Mouse (Mus musculus): ENCODE measurements around the gene Naaladl1.

The Naaladl1 gene

DNA sequence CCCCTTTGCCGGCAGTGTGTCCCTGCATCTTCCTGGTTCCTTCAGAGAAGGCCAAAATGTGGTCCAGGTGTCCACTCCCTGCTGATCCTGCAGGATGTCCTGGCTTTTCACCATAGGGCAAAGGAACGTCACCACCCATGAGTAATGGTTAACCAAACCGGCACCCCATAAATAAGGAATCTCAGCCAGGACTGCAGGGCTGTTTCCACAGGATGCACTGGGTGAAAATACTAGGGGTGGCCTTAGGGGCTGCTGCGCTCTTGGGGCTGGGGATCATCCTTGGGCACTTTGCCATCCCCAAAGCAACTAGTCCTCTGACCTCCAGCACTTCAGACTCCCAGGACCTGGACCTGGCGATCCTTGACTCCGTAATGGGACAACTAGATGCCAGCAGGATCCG is at the start of gene Naaladl1:
Gene Naaladl1, plus strand, starts transcription at position 197 of the 400 bp plus-strand sequence.
- DNase-seq (ENCODE audit: low spot score in 2 of 2), result no peak

DNA sequence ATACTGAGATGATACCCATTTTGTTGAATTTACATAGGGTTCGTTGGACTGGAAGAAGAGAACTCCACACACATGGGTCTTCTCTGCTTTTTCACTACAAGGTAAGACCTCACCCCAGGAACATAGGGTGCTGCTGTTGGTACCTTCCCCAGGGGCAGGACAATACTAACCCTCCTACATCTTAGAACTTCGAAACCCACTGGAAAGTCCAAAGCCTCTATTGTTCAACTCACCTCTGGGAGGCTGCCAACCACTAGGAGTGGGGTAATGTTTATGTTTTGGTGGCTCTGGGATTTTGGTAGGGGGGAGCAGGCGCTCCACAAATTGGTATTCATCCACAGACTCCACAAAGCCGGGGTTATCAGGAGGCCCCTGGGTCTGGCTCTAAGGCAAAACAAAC is 48.9 kb upstream of the Naaladl1 start:
- no peak for DNase-seq (ENCODE audit: low spot score in 2 of 2)

DNA sequence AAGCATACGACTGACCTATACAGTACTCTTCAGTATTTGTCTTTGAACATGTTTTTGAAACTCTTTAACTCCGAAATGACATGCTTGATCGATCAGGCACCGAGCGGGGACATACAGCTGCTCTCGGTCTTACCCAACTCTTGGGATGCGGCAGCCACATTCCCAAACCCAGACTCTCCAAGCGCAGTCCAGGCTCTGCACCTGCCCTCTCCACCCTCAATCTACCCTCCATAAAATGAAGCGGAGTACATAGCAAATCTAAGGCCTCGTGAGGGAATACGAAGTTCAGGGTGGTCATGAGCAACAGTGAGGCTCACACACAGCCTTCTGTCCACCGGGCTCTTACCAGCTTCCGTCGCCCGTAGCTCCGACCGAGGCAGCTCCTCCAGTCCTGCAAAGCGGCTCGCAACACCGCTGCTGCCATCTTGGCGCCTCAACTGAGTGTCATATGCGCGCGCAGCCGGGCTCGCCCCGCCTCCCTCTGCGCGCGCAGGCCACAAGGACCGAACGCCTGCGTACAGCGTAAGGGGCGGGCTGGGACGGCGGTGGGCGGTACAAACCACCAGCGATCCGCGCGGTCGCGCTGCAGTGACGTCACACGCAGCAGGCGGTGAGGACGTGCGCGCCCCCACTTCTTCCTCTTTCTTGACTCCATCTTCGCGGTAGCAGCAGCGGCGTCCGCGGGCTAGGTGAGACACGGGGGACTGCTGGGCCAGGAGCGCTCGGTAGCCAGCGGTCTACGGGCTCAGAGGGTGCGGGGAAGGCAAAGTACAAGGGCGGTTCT is 48.1 kb upstream of the Naaladl1 start, which contains the start of the genes Mrpl49 and Fau:
Gene Mrpl49, minus strand, starts transcription at position 473 of the 784 bp plus-strand sequence.
Gene Fau, plus strand, starts transcription at position 532 of the 784 bp plus-strand sequence.
- DNase-seq (ENCODE audit: low spot score in 2 of 2), result peak; percentile 98 to 99

DNA sequence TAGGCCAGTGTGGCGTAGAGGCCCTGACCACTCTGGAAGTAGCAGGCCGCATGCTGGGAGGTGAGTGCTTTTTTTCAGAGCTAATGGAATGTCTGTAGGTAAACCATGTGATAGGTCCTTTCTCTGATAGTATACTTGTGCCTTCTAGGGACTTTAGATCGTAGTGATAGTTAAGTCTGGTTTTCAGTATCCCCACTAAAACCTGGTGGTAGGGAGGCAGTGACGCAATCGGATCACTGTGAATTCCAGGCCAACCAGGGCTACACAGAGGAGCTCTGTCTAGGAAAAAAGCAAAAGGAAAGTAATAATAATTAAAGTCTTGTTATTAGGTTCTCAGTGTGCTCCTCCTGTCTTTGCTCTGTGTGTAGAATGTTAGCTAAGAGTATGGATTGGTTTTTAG is 47.1 kb upstream of the Naaladl1 start:
- no peak for DNase-seq (ENCODE audit: low spot score in 2 of 2)

DNA sequence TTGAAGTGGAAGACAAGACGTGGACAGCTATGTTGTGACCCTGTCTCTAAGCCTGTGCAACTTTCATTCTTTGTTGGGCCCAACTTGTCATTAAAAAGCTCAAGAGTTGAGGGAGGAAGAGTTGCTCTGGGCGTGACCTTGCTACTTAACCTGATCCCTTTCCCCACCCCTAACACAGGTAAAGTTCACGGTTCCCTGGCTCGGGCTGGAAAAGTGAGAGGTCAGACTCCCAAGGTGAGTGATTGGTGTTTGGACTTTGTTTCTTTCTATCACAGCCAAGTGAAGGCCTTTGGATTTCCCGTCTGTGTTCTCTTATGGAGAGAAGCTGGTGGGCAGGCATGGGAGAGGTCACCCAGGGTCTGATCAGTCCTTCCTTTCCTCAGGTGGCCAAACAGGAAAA is 46.6 kb upstream of the Naaladl1 start:
- DNase-seq (ENCODE audit: low spot score in 2 of 2), result no peak

DNA sequence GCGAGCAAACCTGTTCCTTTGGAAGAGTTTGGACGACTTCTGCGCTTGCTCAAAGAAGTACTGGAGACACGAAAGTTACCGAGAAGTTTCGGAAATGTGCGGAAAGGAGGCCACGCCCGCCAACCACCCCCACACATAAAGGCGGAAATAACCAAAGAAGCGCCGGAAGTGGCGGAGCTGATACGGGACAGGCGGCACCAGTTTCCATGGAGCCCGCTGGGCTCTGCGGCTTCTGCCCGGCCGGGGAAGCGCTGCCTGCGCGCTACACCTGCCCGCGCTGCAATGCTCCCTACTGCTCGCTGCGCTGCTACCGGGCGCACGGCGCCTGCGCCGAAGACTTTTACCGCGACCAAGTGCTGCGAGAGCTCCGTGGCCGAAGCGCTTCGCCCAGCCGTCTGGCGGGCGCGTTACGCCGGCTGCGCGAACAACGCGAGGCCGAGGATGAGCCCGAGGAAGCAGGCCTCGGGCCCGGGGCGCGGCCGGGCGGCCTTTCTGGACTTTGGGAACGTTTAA is 44.5 kb upstream of the Naaladl1 start, which contains the start of gene Znhit2:
Gene Znhit2, plus strand, starts transcription at position 172 of the 513 bp plus-strand sequence.
- peak; percentile 91 for DNase-seq (ENCODE audit: low spot score in 2 of 2)

DNA sequence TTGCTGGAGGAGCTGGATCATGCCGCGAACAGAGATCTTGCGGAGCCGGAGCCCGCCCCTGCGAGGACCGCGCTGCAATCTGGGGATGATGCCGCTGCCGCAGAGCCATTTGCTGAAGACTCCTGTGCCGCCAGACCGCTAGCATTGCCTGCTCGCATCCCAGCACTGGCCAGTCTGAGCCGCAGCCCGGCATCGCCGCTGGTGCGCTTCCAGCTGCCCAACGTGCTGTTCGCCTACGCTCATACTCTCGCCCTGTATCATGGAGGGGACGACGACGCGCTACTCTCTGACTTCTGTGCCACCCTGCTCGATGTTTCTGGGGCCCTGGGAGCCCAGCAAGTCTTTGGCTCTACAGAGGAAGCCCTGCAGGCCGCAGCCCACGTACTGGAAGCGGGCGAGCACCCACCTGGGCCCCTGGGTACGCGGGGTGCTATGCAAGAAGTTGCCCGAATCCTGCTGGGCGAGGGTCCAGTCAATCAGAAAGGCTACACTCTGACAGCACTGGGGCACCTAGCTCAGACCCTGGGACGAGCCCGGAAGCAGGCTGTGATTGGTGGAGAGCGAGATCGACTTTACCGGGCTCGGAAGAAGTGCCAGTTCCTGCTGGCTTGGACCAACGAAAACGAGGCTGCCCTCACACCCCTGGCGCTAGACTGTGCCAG is 43.8 kb upstream of the Naaladl1 start:
- DNase-seq (ENCODE audit: low spot score in 2 of 2), result no peak

DNA sequence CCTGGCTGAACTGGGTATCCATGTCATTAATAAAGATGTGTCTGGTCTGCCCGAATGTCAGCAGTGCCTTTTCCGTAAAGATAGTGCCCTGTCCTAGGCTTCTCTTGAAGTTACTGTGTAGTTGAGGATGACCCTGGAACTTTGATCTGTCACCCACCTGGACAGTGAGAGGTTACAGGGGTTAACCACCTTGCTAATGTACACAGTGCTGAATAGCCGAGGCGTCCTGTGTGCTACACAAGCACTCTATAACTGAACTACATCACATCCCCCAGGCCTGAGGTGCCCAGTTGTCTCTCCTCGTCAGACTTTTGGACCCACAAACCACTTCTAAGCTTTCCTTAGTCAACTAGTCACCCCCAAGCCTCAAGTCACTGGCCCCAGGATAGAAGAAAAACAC is 43.2 kb upstream of the Naaladl1 start:
- DNase-seq (ENCODE audit: low spot score in 2 of 2), result no peak

DNA sequence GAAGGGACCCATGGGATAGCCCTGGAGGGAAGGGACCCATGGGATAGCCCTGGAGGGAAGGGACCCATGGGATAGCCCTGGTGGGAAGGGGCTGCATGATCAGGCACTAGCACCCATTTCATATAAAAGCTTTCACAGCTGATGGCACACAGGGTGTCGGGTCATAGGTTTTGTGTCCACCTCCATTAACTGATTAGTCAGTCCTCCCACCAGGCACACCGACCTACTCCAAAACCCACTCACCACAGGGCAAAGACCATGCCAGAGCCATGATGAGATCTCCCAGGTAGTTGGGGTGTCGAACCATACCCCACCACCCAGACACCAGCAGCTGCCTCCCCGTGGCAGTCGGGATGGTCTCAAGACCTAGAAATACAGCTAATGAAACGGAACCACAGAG is 42.5 kb upstream of the Naaladl1 start:
- DNase-seq (ENCODE audit: low spot score in 2 of 2), result no peak

DNA sequence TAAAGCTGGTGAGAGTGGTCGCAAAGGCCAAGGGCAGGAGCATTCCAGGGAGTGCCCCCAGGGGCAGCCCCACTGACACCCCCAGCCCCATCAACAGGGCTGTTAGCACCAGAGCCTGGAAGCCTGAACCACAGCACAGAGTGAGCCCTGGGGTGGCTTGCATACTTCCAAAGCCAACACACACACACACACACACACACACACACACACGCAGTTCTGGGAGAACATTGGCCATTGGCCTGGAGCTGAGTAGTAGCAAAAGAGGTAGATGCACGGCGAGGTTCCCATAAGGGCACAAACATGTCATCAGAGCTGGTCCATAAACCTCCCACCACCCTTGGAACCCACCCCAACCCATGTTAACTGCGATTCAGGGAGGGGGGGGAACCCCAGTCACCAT is 39.0 kb upstream of the Naaladl1 start:
- DNase-seq (ENCODE audit: low spot score in 2 of 2), result no peak

DNA sequence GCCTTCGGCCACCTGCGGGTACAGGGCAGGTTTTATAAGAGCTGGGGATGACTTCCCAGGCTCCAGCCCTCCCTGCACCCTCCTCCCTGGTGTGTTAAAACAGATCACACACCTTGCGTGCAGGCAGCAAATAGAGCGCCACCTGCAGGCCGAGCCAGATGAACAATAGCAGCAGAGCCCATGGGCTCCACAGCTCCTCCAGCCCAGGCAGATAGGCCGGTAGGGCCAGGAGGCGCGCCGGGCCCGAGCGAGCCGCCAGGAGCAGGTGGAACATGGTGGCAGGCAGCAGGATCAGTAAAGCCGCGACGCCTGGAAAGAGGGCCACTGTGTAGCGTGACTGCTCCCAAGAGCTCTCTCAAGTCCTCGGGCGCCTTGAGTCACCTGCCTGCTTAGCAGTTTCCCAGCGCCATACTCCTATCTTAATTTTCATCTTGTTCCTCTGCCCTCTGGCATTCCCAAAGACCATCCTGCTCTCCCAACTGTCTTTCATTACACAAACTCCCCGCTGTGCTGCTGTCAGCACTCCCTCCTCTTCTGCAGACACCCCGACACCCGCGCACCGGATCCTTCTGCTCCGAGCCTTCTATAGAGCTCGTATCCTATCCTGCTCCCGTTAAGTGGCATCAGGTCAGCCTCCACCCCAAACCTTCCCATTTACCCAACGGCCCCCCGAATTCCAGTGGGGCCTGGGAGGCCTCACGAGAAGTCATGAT is 38.4 kb upstream of the Naaladl1 start:
- DNase-seq (ENCODE audit: low spot score in 2 of 2), result peak; percentile 61 to 84

DNA sequence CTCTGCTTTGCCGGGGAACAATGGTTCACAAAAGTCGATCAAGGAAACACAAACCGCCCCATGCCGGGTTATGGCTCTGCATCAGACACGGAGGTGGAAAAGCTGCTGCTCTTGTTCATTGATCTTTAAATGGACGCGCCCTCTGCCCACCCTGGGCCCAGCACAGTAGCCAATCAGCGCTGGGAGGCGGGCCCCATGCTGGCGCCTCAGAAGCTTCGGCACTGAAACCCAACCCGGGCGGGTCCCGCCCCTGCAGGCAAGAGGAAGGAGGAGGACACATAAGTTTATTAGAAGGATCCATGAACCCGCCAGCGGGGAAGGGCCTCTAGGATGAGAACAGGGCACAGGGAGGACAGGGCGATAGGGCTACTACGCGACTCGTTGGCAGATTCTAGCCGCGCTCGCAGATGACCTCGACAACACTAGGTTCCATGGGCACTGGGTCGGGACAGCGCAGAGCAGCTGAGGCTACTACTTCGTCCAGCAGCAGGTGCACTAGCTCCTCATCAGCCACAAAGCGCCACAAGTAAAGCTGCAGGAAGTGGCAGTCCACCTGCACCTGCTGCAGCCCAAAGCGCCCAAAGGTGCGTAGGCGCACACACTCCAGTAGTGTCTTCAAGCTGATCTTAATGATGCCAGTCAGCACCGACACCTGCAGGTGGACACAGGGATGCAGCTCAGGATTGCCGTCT is 37.7 kb upstream of the Naaladl1 start, which contains the start of gene Tm7sf2:
Gene Tm7sf2, minus strand, starts transcription at position 650 of the 692 bp plus-strand sequence.
- peak; percentile 93 to 94 for DNase-seq (ENCODE audit: low spot score in 2 of 2)

DNA sequence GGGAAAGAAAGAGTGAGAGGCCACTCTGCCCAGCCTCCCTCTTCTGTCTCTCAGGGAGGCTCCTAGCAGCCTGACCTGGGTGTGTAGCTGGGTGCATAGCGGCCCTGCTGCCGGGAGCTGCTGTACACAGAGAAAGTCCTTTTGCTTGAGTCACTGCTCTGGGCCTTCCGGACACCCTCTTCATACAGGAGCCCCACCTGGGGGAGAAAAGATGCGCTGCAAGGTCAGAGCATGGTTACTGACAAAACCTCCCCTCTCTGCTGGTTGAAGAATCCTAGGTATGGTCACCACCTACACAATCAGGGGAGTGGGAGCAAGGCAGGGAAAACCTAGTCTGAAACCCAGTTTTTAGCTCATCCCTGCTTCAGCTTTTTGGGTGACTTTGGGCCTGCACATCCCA is 36.6 kb upstream of the Naaladl1 start:
- DNase-seq (ENCODE audit: low spot score in 2 of 2), result no peak

DNA sequence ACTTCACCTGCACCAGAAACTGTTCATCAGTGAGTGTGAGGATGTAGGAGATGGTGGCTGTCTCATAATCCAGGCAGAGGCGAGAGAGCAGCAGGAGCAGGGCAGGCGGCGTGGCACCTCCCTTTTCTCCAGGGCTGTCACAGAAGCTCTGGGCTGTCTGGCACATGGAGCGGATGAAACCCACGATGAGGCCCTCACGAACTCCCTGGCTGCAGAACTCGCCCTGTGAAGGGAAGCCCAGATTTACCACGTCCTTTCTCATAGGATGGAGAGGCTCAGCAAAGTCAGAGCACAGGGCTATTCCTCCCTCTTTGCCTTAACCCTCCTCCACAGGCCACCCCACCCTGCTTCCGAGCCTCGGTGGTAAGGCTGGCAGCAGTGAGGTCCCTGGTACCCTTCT is 35.7 kb upstream of the Naaladl1 start:
- no peak for DNase-seq (ENCODE audit: low spot score in 2 of 2)

DNA sequence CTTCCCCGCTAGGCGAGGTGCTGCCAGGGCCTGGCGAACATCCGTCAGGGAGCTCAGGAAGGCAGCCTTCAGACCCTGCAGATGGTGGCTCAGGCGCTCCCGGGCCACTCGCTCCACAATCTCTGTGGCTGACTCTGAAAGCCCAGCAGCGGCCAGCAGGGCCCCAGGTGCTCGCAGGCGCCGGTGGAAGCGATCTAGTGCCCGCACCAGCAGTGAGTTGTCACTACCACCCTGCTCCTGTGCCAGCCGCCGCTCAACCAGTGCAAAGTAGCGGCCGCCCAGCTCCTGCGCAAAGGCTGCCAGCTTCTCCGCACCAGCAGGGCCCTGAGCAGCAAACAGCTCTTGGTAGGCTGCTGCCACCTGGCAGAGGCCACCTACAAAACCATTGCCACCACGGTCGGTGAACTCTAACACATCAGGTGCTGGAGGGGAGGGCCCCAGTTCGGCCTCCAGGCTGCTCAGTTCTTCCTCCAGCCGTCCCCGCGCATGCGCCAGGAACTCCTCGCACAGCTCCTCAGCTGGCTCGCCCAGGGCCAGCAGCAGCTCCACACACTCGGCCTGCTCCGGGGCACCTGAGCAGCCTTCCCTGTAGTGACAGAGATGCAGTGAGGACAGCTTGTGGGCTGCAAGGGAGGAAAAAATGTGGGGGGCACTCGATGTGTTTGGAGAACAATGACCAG is 34.9 kb upstream of the Naaladl1 start:
- no peak for DNase-seq (ENCODE audit: low spot score in 2 of 2)

DNA sequence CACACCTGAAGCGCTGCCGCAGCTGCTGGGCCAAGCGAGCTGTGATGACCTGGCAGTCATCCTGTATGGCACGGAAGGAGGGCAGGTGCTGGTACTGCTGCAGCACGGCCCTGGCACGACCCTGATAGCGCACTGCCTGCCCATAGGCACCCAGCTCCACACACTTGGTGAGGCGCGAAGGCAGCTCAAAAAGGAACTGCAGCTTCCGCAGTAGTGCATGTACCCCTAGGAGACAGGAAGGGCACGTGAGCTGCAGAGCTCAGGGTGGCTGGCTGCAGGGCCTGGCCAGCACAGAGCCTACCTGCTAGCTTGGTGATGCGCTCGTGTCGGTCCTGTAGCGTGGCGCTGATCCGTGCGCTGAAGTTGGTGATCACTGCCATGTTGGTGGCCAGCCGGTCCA is 34.3 kb upstream of the Naaladl1 start:
- DNase-seq (ENCODE audit: low spot score in 2 of 2), result no peak

DNA sequence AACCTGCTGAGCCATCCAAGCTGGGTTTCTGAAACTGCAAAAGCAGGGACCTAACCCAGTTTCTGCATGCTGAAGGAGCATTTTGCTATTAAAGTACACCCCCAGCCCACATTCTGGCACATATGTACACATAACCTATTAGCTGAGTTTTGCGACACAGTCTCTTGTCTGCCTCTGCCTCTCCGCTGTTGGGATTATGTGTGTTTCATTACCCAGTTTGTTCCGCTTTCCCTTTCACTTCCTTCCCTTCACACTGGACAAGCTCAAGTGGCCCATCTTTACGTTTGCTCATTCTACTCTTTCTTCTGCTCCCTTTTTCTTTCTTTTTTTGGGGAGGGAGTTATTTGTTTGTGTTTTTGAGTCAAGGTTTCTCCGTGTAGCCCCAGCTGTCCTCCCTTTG is 31.7 kb upstream of the Naaladl1 start:
- DNase-seq (ENCODE audit: low spot score in 2 of 2), result no peak

DNA sequence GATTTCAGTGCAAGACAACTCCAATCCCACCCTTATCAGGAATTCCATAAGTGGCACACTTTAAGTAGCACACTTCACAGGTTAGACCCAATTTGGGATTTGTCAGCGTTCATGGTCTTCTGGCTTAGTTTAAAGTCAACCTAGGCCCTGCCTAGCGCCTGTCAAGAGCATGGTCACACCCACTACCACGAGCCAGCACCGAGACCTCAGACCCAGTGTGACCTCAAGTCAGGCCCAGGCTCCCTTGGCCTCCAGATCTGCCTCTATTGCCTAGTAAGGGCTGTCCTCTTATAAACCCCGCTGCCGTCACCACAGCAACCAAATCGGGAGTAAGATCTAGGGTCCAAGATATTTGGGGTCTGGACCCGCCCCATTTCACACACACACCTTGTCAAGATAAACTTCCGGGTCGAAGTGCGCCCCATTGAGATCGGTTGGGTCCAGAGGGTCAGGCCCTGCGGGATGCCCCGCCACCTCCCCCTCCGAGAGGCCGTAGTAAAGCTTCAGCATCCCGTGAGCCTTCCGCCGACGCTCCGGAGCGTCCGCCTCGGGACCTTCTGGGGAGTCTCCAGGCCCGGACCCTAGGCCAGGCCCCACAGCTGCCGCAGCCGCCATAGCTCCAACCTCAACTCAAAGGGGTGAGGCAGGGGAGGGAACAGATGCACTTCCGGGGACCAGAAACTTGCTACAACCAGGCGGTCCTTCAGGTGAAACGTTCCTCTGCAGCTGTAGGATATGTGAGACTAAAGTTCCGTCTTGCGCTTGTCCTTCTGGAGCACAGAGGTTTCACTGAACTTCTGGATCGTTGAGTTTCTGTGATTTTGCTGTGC is 28.8 kb upstream of the Naaladl1 start, which contains the start of gene Vps51:
Gene Vps51, minus strand, starts transcription at position 668 of the 830 bp plus-strand sequence.
- DNase-seq (ENCODE audit: low spot score in 2 of 2), result peak; percentile 79 to 80

DNA sequence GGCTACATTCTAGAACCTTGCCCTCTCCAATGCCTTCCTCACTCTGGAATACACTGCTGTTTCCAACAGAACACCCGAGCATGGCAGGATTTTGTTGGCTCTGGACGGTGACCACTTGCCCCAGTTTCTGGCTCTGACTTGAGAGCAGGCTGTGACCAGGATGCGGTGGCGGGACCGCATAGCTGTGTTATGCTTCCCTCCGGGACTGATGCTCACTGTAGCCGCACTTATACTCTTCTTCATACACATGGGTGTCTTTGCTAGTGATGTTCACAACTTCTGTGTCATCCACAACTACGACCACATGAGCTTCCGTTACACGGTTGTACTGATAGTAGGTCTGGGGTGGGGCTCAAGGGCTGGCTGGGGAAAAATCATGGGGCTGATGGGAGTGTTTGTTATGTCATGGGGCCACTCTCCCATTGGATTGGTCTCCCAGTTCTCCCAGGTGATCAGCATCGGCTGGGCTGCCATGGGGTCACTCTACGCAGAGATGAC is 25.6 kb upstream of the Naaladl1 start, which contains the start of gene Tmem262:
Gene Tmem262, plus strand, starts transcription at position 51 of the 498 bp plus-strand sequence.
- DNase-seq (ENCODE audit: low spot score in 2 of 2), result no peak

DNA sequence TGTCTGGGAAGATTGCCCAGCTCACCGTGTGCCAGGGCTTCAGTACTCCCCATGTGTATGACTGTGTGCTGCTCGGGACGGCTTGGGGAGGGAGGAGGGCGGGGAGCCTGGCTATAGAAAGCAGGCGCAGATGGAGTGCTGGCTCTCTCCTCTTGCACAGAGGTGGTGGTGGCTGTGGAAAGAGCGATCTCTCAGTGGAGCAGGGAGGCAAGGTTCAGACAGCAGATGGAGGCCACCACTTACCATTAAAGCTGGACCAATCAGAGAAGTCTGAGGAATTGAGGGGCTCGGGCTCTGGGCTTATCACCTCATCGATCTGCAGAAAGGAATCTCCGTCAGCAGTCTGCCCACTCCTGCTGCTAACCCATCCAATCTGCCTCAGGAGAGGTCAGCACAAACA is 23.4 kb upstream of the Naaladl1 start, which contains the start of gene Gm28374:
Gene Gm28374, minus strand, starts transcription at position 101 of the 400 bp plus-strand sequence.
- DNase-seq (ENCODE audit: low spot score in 2 of 2), result no peak
